Mouse (Mus musculus): ENCODE measurements around the gene Gm20708.

- TF ChIP-seq CTCF (IDR thresholded peaks at IDR 0.05; ENCODE audit: insufficient read depth, low read depth, low read length) (no peak), POLR2A (IDR thresholded peaks at IDR 0.05; ENCODE audit: insufficient read depth, low read depth, low read length) (no peak)
Observed at GRCm38 (mm10) chr11:117778851-117779433, 30.5 kb upstream of the Gm20708 start.
